Mouse (Mus musculus): ENCODE results near the gene Polr2l. TPM values are rescaled to one million over a fixed set of nuclear protein-coding genes. Genes with fewer than 3 reads are reported as not detected.

Gene Polr2l
- polyA plus RNA-seq, 1 experiment from 2014 or later, result 75.8 TPM

- no peak overlapping the region for H3K27ac ChIP-seq (ENCODE audit: low read depth, low read length)
- H3K4me2 ChIP-seq (ENCODE audit: low read length), result no peak overlapping the region
- peaks cover 44% of the 10 kb centered on the region for H3K27me3 ChIP-seq (replicated peaks; ENCODE audit: control insufficient read depth, insufficient read depth, low read length)
- no peak overlapping the region for H3K9ac ChIP-seq (ENCODE audit: low read depth, low read length)
- H3K36me3 ChIP-seq (ENCODE audit: control insufficient read depth, insufficient read depth, low read length), result peaks cover 3% of the 10 kb centered on the region; the same call in 1 of the 2 replicates
- H3K4me1 ChIP-seq (ENCODE audit: control insufficient read depth, insufficient read depth, low read depth, low read length), result peaks cover 20% of the 10 kb centered on the region
- no peak for ATAC-seq
- WGBS, result 70% methylated on average over 5 of the region's 5 CpGs
- H3K4me3 ChIP-seq (ENCODE audit: low read length), result no peak overlapping the region
- H3K9me3 ChIP-seq (ENCODE audit: control insufficient read depth, low read length), result no peaks in the 10 kb centered on the region
Observed at GRCm38 (mm10) chr7:141460001-141460390, 14.9 kb downstream of the Polr2l start.

GRCm38 (mm10) chr7:141459301-141459711, 15.6 kb downstream of the Polr2l start:
- Histone ChIP-seq H3K4me1 (ENCODE audit: control insufficient read depth, insufficient read depth, low read depth, low read length) (peaks cover 18% of the 10 kb centered on the region), H3K27ac (ENCODE audit: low read depth, low read length) (no peak overlapping the region), H3K36me3 (ENCODE audit: control insufficient read depth, insufficient read depth, low read length) (peaks cover 3% of the 10 kb centered on the region; the same call in 1 of the 2 replicates), H3K27me3 (replicated peaks; ENCODE audit: control insufficient read depth, insufficient read depth, low read length) (peaks cover 38% of the 10 kb centered on the region), H3K4me2 (ENCODE audit: low read length) (no peak overlapping the region), H3K9me3 (ENCODE audit: control insufficient read depth, low read length) (no peaks in the 10 kb centered on the region), H3K9ac (ENCODE audit: low read depth, low read length) (no peak overlapping the region), H3K4me3 (ENCODE audit: low read length) (no peak overlapping the region)
- 90% methylated on average over 17 of the region's 17 CpGs for WGBS
- ATAC-seq, result no peak

GRCm38 (mm10) chr7:141458661-141459060, 16.3 kb downstream of the Polr2l start:
- H3K4me2 ChIP-seq (ENCODE audit: low read length), result no peak overlapping the region
- peaks cover 18% of the 10 kb centered on the region for H3K4me1 ChIP-seq (ENCODE audit: control insufficient read depth, insufficient read depth, low read depth, low read length)
- H3K27me3 ChIP-seq (replicated peaks; ENCODE audit: control insufficient read depth, insufficient read depth, low read length), result peaks cover 32% of the 10 kb centered on the region
- H3K9ac ChIP-seq (ENCODE audit: low read depth, low read length), result no peak overlapping the region
- H3K4me3 ChIP-seq (ENCODE audit: low read length), result no peak overlapping the region
- no peak overlapping the region for H3K27ac ChIP-seq (ENCODE audit: low read depth, low read length)
- ATAC-seq, result no peak
- H3K36me3 ChIP-seq (ENCODE audit: control insufficient read depth, insufficient read depth, low read length), result peaks cover 3% of the 10 kb centered on the region; the same call in 1 of the 2 replicates
- no peaks in the 10 kb centered on the region for H3K9me3 ChIP-seq (ENCODE audit: control insufficient read depth, low read length)
- 92% methylated on average over 11 of the region's 11 CpGs for WGBS

GRCm38 (mm10) chr7:141457986-141458660, 16.8 kb downstream of the Polr2l start:
- WGBS, result 77% methylated on average over 15 of the region's 15 CpGs
- ATAC-seq, result no peak
- no peaks in the 10 kb centered on the region for H3K9me3 ChIP-seq (ENCODE audit: control insufficient read depth, low read length)
- no peak overlapping the region for H3K9ac ChIP-seq (ENCODE audit: low read depth, low read length)
- H3K4me2 ChIP-seq (ENCODE audit: low read length), result no peak overlapping the region
- H3K4me3 ChIP-seq (ENCODE audit: low read length), result no peak overlapping the region
- peaks cover 26% of the 10 kb centered on the region for H3K27me3 ChIP-seq (replicated peaks; ENCODE audit: control insufficient read depth, insufficient read depth, low read length)
- H3K27ac ChIP-seq (ENCODE audit: low read depth, low read length), result no peak overlapping the region
- peaks cover 18% of the 10 kb centered on the region for H3K4me1 ChIP-seq (ENCODE audit: control insufficient read depth, insufficient read depth, low read depth, low read length)
- H3K36me3 ChIP-seq (ENCODE audit: control insufficient read depth, insufficient read depth, low read length), result peaks cover 3% of the 10 kb centered on the region; the same call in 1 of the 2 replicates

- 93% methylated on average over 14 of the region's 14 CpGs for WGBS
- no peak for ATAC-seq
- H3K27me3 ChIP-seq (replicated peaks; ENCODE audit: control insufficient read depth, insufficient read depth, low read length), result peaks cover 18% of the 10 kb centered on the region
- H3K9me3 ChIP-seq (ENCODE audit: control insufficient read depth, low read length), result no peaks in the 10 kb centered on the region
- no peak overlapping the region for H3K4me3 ChIP-seq (ENCODE audit: low read length)
- H3K4me1 ChIP-seq (ENCODE audit: control insufficient read depth, insufficient read depth, low read depth, low read length), result peaks cover 18% of the 10 kb centered on the region
- no peak overlapping the region for H3K4me2 ChIP-seq (ENCODE audit: low read length)
- H3K9ac ChIP-seq (ENCODE audit: low read depth, low read length), result no peak overlapping the region
- H3K36me3 ChIP-seq (ENCODE audit: control insufficient read depth, insufficient read depth, low read length), result peaks cover 4% of the 10 kb centered on the region; the same call in 1 of the 2 replicates
- no peak overlapping the region for H3K27ac ChIP-seq (ENCODE audit: low read depth, low read length)
Observed at GRCm38 (mm10) chr7:141457236-141457635, 17.7 kb downstream of the Polr2l start.

GRCm38 (mm10) chr7:141456739-141457138, 18.2 kb downstream of the Polr2l start:
- 89% methylated on average over 6 of the region's 6 CpGs for WGBS
- Histone ChIP-seq H3K4me2 (ENCODE audit: low read length) (peak overlapping the region; percentile 92; the same call in 1 of the 2 replicates), H3K4me1 (ENCODE audit: control insufficient read depth, insufficient read depth, low read depth, low read length) (peaks cover 13% of the 10 kb centered on the region), H3K9ac (ENCODE audit: low read depth, low read length) (no peak overlapping the region; the same call in 1 of the 2 replicates), H3K27ac (ENCODE audit: low read depth, low read length) (no peak overlapping the region), H3K4me3 (ENCODE audit: low read length) (no peak overlapping the region), H3K9me3 (ENCODE audit: control insufficient read depth, low read length) (no peaks in the 10 kb centered on the region), H3K36me3 (ENCODE audit: control insufficient read depth, insufficient read depth, low read length) (peaks cover 9% of the 10 kb centered on the region; the same call in 1 of the 2 replicates), H3K27me3 (replicated peaks; ENCODE audit: control insufficient read depth, insufficient read depth, low read length) (peaks cover 13% of the 10 kb centered on the region)
- ATAC-seq, result no peak

GRCm38 (mm10) chr7:141455610-141456314, 19.2 kb downstream of the Polr2l start:
- Histone ChIP-seq H3K36me3 (ENCODE audit: control insufficient read depth, insufficient read depth, low read length) (peaks cover 18% of the 10 kb centered on the region), H3K9ac (ENCODE audit: low read depth, low read length) (peak overlapping the region; percentile 81), H3K27ac (ENCODE audit: low read depth, low read length) (peak overlapping the region; percentile 72), H3K4me3 (ENCODE audit: low read length) (peak overlapping the region; percentile 81), H3K27me3 (replicated peaks; ENCODE audit: control insufficient read depth, insufficient read depth, low read length) (peaks cover 5% of the 10 kb centered on the region), H3K4me1 (ENCODE audit: control insufficient read depth, insufficient read depth, low read depth, low read length) (peaks cover 10% of the 10 kb centered on the region), H3K9me3 (ENCODE audit: control insufficient read depth, low read length) (no peaks in the 10 kb centered on the region), H3K4me2 (ENCODE audit: low read length) (peak overlapping the region; percentile 92)
- 1% methylated on average over 22 of the region's 23 CpGs for WGBS
- peak; percentile 35 for ATAC-seq

- under 1% methylated on average over 42 of the region's 45 CpGs for WGBS
- H3K27me3 ChIP-seq (replicated peaks; ENCODE audit: control insufficient read depth, insufficient read depth, low read length), result no peaks in the 10 kb centered on the region; the same call in none of the 2 replicates
Observed at GRCm38 (mm10) chr7:141454967-141455551, 19.9 kb downstream of the Polr2l start, which contains the start of gene Pnpla2. Gene Pnpla2, plus strand, starts transcription at chr7:141455198.

GRCm38 (mm10) chr7:141453636-141454035, 21.3 kb downstream of the Polr2l start:
- H3K9me3 ChIP-seq (ENCODE audit: control insufficient read depth, low read length), result no peaks in the 10 kb centered on the region
- no peak overlapping the region for H3K9ac ChIP-seq (ENCODE audit: low read depth, low read length)
- peaks cover 15% of the 10 kb centered on the region for H3K4me1 ChIP-seq (ENCODE audit: control insufficient read depth, insufficient read depth, low read depth, low read length)
- H3K4me3 ChIP-seq (ENCODE audit: low read length), result no peak overlapping the region
- WGBS, result 87% methylated on average over 2 of the region's 2 CpGs
- H3K4me2 ChIP-seq (ENCODE audit: low read length), result no peak overlapping the region
- no peaks in the 10 kb centered on the region for H3K27me3 ChIP-seq (replicated peaks; ENCODE audit: control insufficient read depth, insufficient read depth, low read length)
- H3K36me3 ChIP-seq (ENCODE audit: control insufficient read depth, insufficient read depth, low read length), result peaks cover 22% of the 10 kb centered on the region
- no peak for ATAC-seq
- no peak overlapping the region for H3K27ac ChIP-seq (ENCODE audit: low read depth, low read length)

More at GRCm38 (mm10) chr7:141454967-141455551, 19.9 kb downstream of the Polr2l start, which contains the start of gene Pnpla2:
- Histone ChIP-seq H3K9me3 (ENCODE audit: control insufficient read depth, low read length) (no peaks in the 10 kb centered on the region), H3K4me2 (ENCODE audit: low read length) (peak within 1 kb of the TSS; percentile 92), H3K4me3 (ENCODE audit: low read length) (peak within 1 kb of the TSS; percentile 81), H3K4me1 (ENCODE audit: control insufficient read depth, insufficient read depth, low read depth, low read length) (peaks cover 10% of the 10 kb centered on the region), H3K9ac (ENCODE audit: low read depth, low read length) (peak within 1 kb of the TSS; percentile 81), H3K36me3 (ENCODE audit: control insufficient read depth, insufficient read depth, low read length) (peaks cover 22% of the 10 kb centered on the region), H3K27ac (ENCODE audit: low read depth, low read length) (peak within 1 kb of the TSS; percentile 72)
- ATAC-seq, result peak; percentile 81

Measured in hindbrain, embryonic 16.5 days (tissue).